In the genomic region with DNA sequence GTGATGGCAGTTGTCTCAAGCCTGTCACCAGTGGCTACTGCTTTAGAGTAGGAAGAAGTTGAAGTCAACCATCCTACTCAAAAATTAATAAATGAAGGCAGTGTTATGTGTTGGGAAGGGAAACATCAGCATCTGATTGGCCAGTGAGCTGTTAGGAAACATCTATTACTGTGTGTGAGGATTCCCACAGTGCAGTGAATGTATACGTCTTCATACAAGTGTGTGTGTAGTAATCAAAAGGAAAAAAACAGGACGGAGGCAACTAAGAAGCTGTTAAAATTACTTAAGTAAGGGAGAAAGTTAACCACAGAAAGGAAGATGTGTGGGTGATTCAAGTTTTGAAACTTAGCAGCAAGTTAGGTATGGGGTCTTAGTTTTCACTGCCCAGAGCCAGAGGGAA, we compare ENCODE assay signal across 10 mouse cellular contexts.
"Had no signal": no experiment of that assay in that cellular context is flagged by ENCODE, and none has a peak within 500 bp of the region (broad histone marks: within the 10 kb centered on the region; RNA-seq: fewer than 3 reads in every experiment).

No protein-coding gene starts in this region.

- ATAC-seq: midbrain, embryonic 13.5 days; midbrain, embryonic 15.5 days had no signal

- DNase-seq: lung, adult 18-20 months; lung, embryonic 14.5 days; lung, postnatal 10 days; lung, postnatal 4 days; right cerebral cortex, postnatal 14 days; thymus, adult 2 months; thymus, postnatal 25 days; thymus, postnatal 4 days had no signal
